Mouse (Mus musculus) heart, adult 2 months (tissue): Measurements from ENCODE around the gene Slamf9.

Experiments
- CTCF ChIP-seq: fragments of 200-600 bp; IDR thresholded peaks from 2 replicates; pipeline ENCODE4 v1.8.1; 2022; ENCODE audit warnings: antibody characterized with exemption, mild to moderate bottlenecking, moderate library complexity
- EP300 ChIP-seq: fragments of 200-500 bp; IDR thresholded peaks from 2 replicates; pipeline ENCODE4 v1.6.1; 2011; ENCODE audit warnings: low read depth, low read length, control low read depth; ENCODE audit not compliant: insufficient read depth
- POLR2A ChIP-seq: fragments of 200-500 bp; IDR thresholded peaks from 2 replicates; pipeline ENCODE4 v1.6.1; 2011; ENCODE audit warnings: mild to moderate bottlenecking, low read depth, low read length, control low read depth; ENCODE audit not compliant: insufficient read depth

DNA sequence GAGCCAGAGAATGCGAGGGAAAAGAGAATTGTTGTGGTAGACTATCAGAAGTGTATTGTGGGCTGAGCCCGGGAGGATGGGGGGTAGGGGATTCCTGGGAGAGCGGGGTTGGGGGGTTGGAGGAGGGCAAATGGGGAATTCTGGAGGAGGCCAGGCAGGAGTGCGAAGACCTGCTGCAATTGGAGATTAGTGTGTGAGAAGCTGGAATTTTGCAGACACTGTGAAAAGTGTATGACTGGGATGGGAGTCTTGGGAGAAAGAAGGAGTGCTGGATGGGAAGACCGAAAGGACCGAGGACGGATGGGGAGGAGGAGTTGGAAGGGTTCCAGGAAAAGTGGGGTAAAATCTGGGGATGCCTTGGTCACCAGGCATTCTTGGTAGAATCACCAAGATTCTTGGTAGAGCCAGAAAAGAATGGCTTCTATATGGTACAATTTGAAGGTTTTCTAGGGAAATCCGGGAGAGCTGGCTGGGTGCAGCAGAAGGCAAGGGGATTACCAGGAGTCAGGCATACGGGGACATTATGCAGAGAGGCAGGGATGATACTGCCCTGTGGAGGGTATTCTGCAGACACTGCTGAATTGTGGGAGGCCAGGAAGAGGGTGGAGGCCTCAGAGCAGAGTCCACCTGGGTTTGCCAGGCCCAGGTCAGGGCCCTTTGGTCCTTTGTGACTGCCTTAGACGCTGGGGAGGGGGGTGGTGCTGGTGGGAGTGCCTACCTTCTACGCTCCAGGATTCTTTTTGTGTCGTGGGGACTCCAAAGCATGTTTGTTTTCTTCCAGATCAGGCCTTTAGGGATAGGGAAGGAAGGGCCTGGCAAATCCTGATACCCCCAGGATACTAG, 7.6 kb downstream of the Slamf9 start:
- TF ChIP-seq EP300 (no peak), CTCF (no peak), POLR2A (no peak)
